Mouse (Mus musculus) testis, adult 2 months (tissue): ENCODE measurements around the gene Atraid. TPM values are rescaled to one million over a fixed set of nuclear protein-coding genes. Genes with fewer than 3 reads are reported as not detected.

Experiments
- H3K27ac ChIP-seq: fragments of 200-500 bp; 2 replicates; pipeline ENCODE4 v1.5.1; 2012; ENCODE audit warnings: low read depth, low read length; ENCODE audit not compliant: control insufficient read depth, insufficient read depth
- H3K27me3 ChIP-seq: fragments of 200-500 bp; 2 replicates; pipeline ENCODE4 v1.6.1; 2012; ENCODE audit warnings: mild to moderate bottlenecking, low read length, moderate library complexity; ENCODE audit not compliant: control insufficient read depth, insufficient read depth
- H3K36me3 ChIP-seq: fragments of 200-500 bp; 2 replicates; pipeline ENCODE4 v1.6.1; 2012; ENCODE audit warnings: mild to moderate bottlenecking, low read length; ENCODE audit not compliant: control insufficient read depth, insufficient read depth
- H3K4me1 ChIP-seq: fragments of 200-500 bp; 2 replicates; pipeline ENCODE4 v1.6.1; 2012; ENCODE audit warnings: low read length; ENCODE audit not compliant: control insufficient read depth, insufficient read depth
- H3K4me3 ChIP-seq: fragments of 200-500 bp; 2 replicates; pipeline ENCODE4 v1.5.1; 2012; ENCODE audit warnings: low read depth, mild to moderate bottlenecking, low read length, moderate library complexity, mixed read lengths; ENCODE audit not compliant: control insufficient read depth
- CTCF ChIP-seq: fragments of 200-500 bp; IDR thresholded peaks from 2 replicates; pipeline ENCODE4 v1.5.1; 2012; ENCODE audit warnings: low read depth, mild to moderate bottlenecking, inconsistent platforms, low read length, moderate library complexity; ENCODE audit not compliant: control insufficient read depth, insufficient read depth, insufficient replicate concordance
- POLR2A ChIP-seq: fragments of 200-500 bp; IDR thresholded peaks from 2 replicates; pipeline ENCODE4 v1.6.1; 2012; ENCODE audit warnings: low read depth, mild to moderate bottlenecking, inconsistent platforms, low read length, moderate library complexity; ENCODE audit not compliant: control insufficient read depth
- polyA plus RNA-seq: library from polyadenylated mRNA; depleted of rRNA; stranded (reverse); fragments of >200 nt; gene quantifications from 2 replicates; pipeline ENCODE4 v1.2.3, GENCODE M21; 2012

Atraid gene
- polyA plus RNA-seq, 1 experiment, result 47.7 TPM

DNA sequence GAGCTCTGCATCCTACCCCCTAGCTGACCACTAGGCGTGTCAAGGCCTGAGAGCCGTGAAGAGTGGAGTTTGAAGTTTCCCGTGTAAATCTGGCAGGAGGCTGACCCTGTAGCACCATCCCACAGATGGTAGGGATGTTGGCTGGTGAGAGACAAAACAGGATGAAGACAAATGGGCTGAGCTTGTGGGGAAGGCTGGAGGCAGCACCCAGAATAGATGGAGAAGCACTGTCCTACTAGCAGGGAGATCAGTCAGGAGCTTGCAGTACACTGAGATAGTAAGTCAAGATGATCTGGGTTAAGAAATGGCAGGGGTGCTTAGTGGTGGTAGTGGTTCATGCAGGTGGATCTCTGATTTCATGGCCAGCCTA is 32.7 kb downstream of the Atraid start:
- no peaks in the 10 kb centered on the region for H3K36me3 ChIP-seq
- H3K27me3 ChIP-seq, result no peaks in the 10 kb centered on the region
- no peak overlapping the region for H3K27ac ChIP-seq
- TF ChIP-seq POLR2A (no peak), CTCF (no peak)
- H3K4me3 ChIP-seq, result no peak overlapping the region
- H3K4me1 ChIP-seq, result peaks cover 4% of the 10 kb centered on the region

DNA sequence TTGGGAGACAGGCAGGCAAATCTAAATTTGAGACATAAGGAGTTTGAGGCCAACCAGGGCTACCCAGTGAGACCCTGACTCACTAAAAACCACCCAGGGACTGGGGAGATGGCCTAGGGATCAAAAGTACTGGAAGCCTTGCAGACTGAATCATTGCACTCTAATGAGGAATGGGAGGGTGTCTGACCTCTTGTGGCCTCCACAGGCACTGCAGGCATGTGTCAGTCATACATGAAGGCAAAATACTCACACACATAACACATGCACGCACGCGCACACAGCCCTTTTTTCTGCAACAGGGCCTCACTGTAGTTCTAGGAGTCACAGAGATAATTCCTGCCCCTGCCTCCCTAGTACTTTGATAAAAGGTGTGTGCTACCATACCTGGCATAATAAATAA is 33.3 kb downstream of the Atraid start:
- no peaks in the 10 kb centered on the region for H3K27me3 ChIP-seq
- H3K36me3 ChIP-seq, result no peaks in the 10 kb centered on the region
- H3K4me1 ChIP-seq, result peaks cover 2% of the 10 kb centered on the region
- H3K27ac ChIP-seq, result no peak overlapping the region
- no peak for TF ChIP-seq POLR2A
- peak; percentile 62; the same call in 1 of the 2 replicates for TF ChIP-seq CTCF
- no peak overlapping the region for H3K4me3 ChIP-seq

DNA sequence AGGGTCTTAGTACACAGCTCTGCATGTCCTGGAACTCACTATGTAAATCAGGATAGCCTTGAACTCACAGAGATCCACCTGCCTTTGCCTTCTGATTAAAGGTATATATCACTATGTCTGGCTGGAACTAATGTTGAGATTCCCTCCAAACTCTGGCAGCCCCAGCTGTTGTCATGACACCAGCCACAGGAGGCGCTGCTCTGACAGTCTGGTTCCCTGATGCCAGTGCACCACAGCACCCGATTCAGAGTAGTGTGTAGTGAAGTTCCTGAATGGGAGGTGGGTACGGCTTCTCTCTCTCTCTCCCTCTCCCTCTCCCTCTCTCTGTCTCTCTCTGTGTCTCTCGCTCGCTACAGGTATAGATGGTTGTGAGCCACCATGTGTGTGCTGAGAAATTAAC is 34.2 kb downstream of the Atraid start:
- TF ChIP-seq POLR2A (no peak), CTCF (peak; percentile 55; the same call in 1 of the 2 replicates)

DNA sequence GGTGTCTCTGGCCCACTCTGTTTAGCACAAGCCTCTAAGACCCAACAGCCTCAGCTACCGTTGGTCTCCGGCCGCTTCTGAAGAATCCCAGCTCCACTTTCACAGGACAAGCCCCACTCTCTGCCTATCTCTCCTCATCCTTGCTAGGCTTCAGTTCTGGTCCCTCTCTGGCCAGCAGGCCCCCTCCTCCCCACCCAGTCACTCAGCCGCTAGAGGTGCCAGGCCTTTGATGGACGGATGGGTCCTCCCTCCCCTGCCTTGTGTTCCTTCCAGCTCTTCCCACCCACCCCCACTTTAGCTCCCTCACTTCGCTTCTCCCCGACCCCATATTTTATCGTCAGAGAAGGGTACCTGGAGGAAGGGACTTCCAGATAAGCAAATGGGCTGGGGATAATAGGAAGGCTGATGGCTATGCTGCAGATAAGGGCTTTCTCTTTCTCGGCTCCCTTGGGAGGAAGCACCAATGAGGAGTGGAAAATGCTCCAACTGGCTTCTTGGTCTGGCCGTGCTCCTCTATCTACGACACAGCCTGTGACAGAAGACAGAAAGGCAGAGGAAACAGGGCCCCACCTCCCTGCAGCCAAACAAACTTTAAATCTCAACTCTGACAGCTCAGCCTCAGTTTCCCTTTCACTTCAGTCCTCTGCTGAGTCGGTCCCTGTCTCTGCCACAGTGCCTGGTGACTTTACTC is 35.0 kb downstream of the Atraid start:
- Histone ChIP-seq H3K36me3 (no peaks in the 10 kb centered on the region), H3K4me1 (no peaks in the 10 kb centered on the region; the same call in 1 of the 2 replicates), H3K27ac (no peak overlapping the region), H3K4me3 (no peak overlapping the region), H3K27me3 (no peaks in the 10 kb centered on the region)
- TF ChIP-seq CTCF, result no peak
- no peak for TF ChIP-seq POLR2A

More for the DNA sequence above, 34.2 kb downstream of the Atraid start:
- Histone ChIP-seq H3K36me3 (no peaks in the 10 kb centered on the region), H3K27me3 (no peaks in the 10 kb centered on the region), H3K4me1 (no peaks in the 10 kb centered on the region; the same call in 1 of the 2 replicates), H3K27ac (no peak overlapping the region), H3K4me3 (no peak overlapping the region)

DNA sequence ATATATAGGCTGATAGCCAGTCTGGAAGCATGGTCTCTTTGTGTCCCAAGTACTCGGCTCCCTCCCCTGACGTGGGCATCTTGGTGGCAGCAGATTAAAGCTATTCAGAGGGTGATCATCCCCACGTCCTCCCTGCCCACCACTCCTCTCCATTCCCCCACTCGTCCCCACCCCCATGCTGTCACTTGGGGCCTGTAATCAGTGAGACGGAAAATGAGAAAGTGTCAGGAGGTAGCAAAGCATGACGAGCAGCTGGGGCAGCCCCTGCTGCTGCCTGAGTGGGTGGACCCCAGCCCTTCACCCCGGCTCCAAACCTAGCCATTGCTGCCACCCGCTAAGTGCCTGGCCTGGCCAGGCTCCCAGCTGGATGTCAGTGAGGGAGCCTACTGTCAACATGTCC is 35.8 kb downstream of the Atraid start:
- TF ChIP-seq POLR2A (no peak), CTCF (no peak)
- Histone ChIP-seq H3K27me3 (no peaks in the 10 kb centered on the region), H3K4me1 (no peaks in the 10 kb centered on the region; the same call in 1 of the 2 replicates), H3K36me3 (no peaks in the 10 kb centered on the region), H3K27ac (no peak overlapping the region), H3K4me3 (no peak overlapping the region)

DNA sequence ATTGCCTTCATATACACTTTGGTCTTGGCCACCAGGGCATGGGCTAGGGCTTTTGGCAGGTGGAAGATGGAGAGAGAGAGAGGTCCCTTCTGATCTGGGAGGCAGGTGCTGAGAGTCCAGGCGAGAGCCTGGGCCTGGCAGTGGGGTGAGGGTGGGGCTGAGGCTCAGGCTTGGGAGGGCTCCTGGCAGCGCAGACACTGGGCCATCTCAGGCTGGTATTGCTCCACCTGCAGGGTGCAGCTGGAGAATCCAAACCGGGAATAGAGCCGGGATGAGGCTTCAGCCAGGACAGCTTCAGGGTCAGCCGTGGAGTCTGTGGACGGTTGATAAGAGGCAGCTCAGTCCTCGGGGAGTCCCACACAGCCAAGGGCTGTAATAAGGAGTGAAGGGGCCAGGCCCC is 38.5 kb downstream of the Atraid start:
- H3K27me3 ChIP-seq, result no peaks in the 10 kb centered on the region
- no peak overlapping the region for H3K4me3 ChIP-seq
- no peaks in the 10 kb centered on the region for H3K36me3 ChIP-seq
- no peaks in the 10 kb centered on the region for H3K4me1 ChIP-seq
- no peak overlapping the region for H3K27ac ChIP-seq
- no peak for TF ChIP-seq POLR2A
- no peak for TF ChIP-seq CTCF

DNA sequence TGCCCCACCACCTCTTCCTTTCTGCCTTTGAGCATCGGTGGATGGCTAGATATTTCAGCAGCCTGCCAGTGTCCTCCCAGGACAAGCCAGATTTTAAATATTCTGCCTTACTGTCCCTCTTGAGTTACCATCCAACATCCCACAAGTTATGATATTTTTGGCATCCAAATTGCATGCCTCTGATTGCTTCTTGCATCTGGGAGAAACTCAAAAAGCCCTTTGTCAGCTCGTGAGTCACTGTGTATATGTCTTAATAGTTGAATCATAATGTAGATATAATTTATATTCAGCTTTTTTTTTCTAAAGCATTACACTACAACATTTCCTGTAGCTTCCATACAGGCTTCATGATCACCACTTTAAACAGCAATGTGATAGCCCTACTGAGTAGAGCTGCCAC is 39.0 kb downstream of the Atraid start:
- Histone ChIP-seq H3K36me3 (no peaks in the 10 kb centered on the region), H3K27me3 (no peaks in the 10 kb centered on the region), H3K27ac (no peak overlapping the region), H3K4me3 (no peak overlapping the region), H3K4me1 (no peaks in the 10 kb centered on the region; the same call in 1 of the 2 replicates)
- TF ChIP-seq CTCF, result no peak
- no peak for TF ChIP-seq POLR2A
